Mouse (Mus musculus) kidney, adult 2 months (tissue): ENCODE results near the gene Lima1.

Experiments
- CTCF ChIP-seq: fragments of 200-500 bp; conservative IDR thresholded peaks from 2 replicates; pipeline ENCODE4 v1.5.1; 2011; ENCODE audit warnings: low read depth, mild to moderate bottlenecking, control low read depth, low read length, moderate library complexity, mixed read lengths; ENCODE audit not compliant: insufficient read depth, insufficient read length
- POLR2A ChIP-seq: fragments of 200-500 bp; IDR thresholded peaks from one replicate; pipeline ENCODE4 v1.6.1; 2011; ENCODE audit warnings: low read depth, low read length, control low read depth

DNA sequence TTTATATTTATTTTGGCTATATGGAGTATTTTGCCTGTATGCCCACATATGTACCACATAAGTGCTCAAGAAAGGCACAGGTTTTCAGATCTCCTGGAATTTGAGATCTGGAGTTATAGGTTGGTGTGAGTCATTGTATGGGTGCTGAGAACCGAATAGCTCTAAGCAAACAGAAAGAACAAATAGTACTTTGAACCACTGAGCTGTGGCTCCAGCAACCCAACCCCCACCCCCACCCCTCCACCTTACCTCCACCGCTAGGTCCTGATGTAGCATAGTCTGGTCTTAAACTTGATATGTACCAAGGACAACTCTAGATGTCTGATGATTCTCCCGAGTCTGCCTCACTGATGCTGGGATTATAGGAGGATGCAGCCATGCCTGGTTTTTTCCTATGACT is 42.0 kb upstream of the Lima1 start:
- TF ChIP-seq CTCF (no peak), POLR2A (no peak)
